ENCODE assay signal across 17 mouse cellular contexts in genomic region chr19:7261476-7261875, GRCm38 (mm10).
"Had no signal": no experiment of that assay in that cellular context is flagged by ENCODE, and none has a peak within 500 bp of the region (broad histone marks: within the 10 kb centered on the region; RNA-seq: fewer than 3 reads in every experiment).

No protein-coding gene starts in this region.

- H3K27ac ChIP-seq: lung, embryonic 15.5 days; macrophage; midbrain, embryonic 13.5 days; midbrain, embryonic 15.5 days; neural tube, embryonic 12.5 days; stomach, embryonic 15.5 days; stomach, postnatal 0 days had no signal

- H3K9me3 ChIP-seq: lung, embryonic 15.5 days; midbrain, embryonic 13.5 days; midbrain, embryonic 15.5 days; stomach, embryonic 15.5 days had no signal

- H3K9ac ChIP-seq: lung, embryonic 15.5 days; midbrain, embryonic 13.5 days; midbrain, embryonic 15.5 days; neural tube, embryonic 12.5 days; stomach, embryonic 15.5 days had no signal

- H3K27me3 ChIP-seq: lung, embryonic 15.5 days; midbrain, embryonic 13.5 days; midbrain, embryonic 15.5 days; neural tube, embryonic 12.5 days; stomach, embryonic 15.5 days had no signal

- DNase-seq: lung, adult 2 months; lung, postnatal 14 days; lung, postnatal 36 days; right cerebral cortex, postnatal 14 days; thymus, adult 2 months; thymus, postnatal 25 days; thymus, postnatal 4 days had no signal

- H3K36me3 ChIP-seq: lung, embryonic 15.5 days; midbrain, embryonic 13.5 days; midbrain, embryonic 15.5 days; neural tube, embryonic 12.5 days; stomach, embryonic 15.5 days had no signal

- ATAC-seq: lung, postnatal 0 days; midbrain, embryonic 13.5 days; midbrain, embryonic 15.5 days had no signal

- H3K4me2 ChIP-seq: lung, embryonic 15.5 days; midbrain, embryonic 11.5 days; midbrain, embryonic 13.5 days; midbrain, embryonic 15.5 days; neural tube, embryonic 12.5 days; stomach, embryonic 15.5 days had no signal

- H3K4me3 ChIP-seq: lung, embryonic 15.5 days; megakaryocyte, embryonic 14.5 days; midbrain, embryonic 13.5 days; midbrain, embryonic 15.5 days; neural tube, embryonic 12.5 days; stomach, embryonic 15.5 days had no signal
